Mouse (Mus musculus) gastrocnemius, adult 2 months (tissue): Measurements from ENCODE around the gene Pcbp4. TPM values are rescaled to one million over a fixed set of nuclear protein-coding genes. Genes with fewer than 3 reads are reported as not detected.

Experiments used
- DNase-seq: peaks from one replicate; pipeline ENCODE4 v3.0.0; 2022
- H3K27ac ChIP-seq: fragments of 200-600 bp; 2 replicates; pipeline ENCODE4 v1.8.1; 2022; ENCODE audit warnings: mild to moderate bottlenecking
- H3K4me3 ChIP-seq: fragments of 200-600 bp; 2 replicates; pipeline ENCODE4 v1.8.1; 2022; ENCODE audit warnings: mild to moderate bottlenecking, moderate library complexity
- CTCF ChIP-seq: fragments of 200-600 bp; IDR thresholded peaks from 2 replicates; pipeline ENCODE4 v1.8.1; 2022; ENCODE audit warnings: antibody characterized with exemption, mild to moderate bottlenecking, moderate library complexity
- intact Hi-C: fragments of 180-260 bp; cut with DNase I; formaldehyde crosslinking; loops from one replicate; pipeline ENCODE4 v1.15.1; 2025
- total RNA-seq, 2 experiments: library from RNA; stranded (reverse); gene quantifications; 2 replicates each; pipeline ENCODE4 v1.2.3; 2021

Pcbp4 gene
- total RNA-seq, 2 experiments from 2014 or later: 63.8 to 69.0 TPM

DNA sequence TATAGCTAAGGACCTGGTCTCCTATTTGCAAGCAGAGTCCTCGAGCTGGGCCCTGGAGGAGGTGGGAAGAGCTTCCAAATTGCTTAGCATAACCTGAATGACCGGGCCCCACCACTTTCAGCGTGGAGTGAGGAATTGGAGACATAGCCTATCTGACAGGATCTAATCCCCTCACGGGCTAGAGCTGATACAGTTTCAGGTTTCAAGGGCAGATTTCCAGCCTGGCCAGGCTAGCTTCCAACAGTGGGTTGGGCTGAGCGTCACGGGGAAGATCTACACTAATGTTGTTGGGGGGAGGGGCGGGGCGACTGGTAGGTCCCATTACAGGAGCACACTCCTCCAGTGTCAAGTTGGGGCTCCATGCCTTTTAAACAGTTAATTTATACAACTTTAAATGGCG is 2.4 kb upstream of the Pcbp4 start:
- no peak for TF ChIP-seq CTCF
- peak; percentile 85 for DNase-seq
- intact Hi-C loops: no loop called here
- H3K27ac ChIP-seq: peak overlapping the region; percentile 95
- H3K4me3 ChIP-seq: peak overlapping the region; percentile 67

DNA sequence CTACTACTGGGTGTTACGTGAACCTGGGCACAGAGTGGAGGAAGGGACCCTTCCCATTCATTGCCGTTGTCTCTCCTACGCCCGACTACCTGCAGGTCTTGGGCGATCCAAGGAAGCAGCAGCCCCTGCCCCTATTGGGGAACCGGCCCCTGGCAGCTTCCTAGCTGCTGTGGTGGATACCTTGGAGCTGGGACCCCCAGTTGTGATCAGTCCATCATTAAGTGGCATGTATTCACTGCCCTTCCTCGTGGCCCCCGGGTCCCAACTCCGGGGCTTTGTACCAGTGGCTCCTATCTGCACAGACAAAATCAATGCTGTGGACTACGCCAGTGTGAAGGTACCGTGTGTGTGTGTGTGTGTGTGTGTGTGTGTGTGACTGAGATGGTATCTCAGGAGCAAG is 1.8 kb upstream of the Pcbp4 start:
- H3K27ac ChIP-seq: peak overlapping the region; percentile 95
- TF ChIP-seq CTCF: no peak
- no peak for DNase-seq
- intact Hi-C loops: no loop called here
- peak overlapping the region; percentile 67 for H3K4me3 ChIP-seq

- no peak for TF ChIP-seq CTCF
- H3K4me3 ChIP-seq: no peak overlapping the region
- intact Hi-C loops: no loop called here
These were observed 1.2 kb upstream of the Pcbp4 start for GRCm38 (mm10) chr9:106451899-106452298.

GRCm38 (mm10) chr9:106452351-106452750 is 740 bp upstream of the Pcbp4 start:
- no peak for TF ChIP-seq CTCF
- peak overlapping the region; percentile 92 for H3K27ac ChIP-seq
- peak overlapping the region; percentile 79; the same call in 1 of the 2 replicates for H3K4me3 ChIP-seq
- intact Hi-C loops: no loop called here
- no peak for DNase-seq

More at GRCm38 (mm10) chr9:106451899-106452298, 1.2 kb upstream of the Pcbp4 start:
- H3K27ac ChIP-seq: peak overlapping the region; percentile 16; the same call in 1 of the 2 replicates
- DNase-seq: no peak

DNA sequence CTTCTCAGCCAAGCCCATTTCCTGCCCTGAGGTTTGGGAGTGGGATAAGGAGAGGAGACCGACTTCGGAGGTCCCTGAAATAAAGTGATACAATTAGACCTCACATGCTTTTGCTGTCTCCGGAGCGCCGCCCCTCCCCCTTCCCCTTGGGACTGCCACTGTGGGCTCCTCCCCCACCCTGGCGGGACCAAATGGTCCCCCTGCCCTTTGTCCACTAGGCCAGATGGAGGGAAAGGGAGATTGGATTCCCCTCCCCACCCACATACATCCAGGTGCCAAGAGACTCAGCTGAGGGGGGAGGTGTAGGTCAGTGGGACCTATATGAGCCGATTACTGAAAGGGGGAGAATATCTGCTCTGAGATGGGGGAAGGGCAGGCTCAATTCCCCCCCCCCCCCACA is 270 bp upstream of the Pcbp4 start:
- Histone ChIP-seq H3K27ac (peak overlapping the region; percentile 92), H3K4me3 (peak overlapping the region; percentile 79)
- intact Hi-C loops: no loop called here
- no peak for TF ChIP-seq CTCF
- peak; percentile 57 for DNase-seq

DNA sequence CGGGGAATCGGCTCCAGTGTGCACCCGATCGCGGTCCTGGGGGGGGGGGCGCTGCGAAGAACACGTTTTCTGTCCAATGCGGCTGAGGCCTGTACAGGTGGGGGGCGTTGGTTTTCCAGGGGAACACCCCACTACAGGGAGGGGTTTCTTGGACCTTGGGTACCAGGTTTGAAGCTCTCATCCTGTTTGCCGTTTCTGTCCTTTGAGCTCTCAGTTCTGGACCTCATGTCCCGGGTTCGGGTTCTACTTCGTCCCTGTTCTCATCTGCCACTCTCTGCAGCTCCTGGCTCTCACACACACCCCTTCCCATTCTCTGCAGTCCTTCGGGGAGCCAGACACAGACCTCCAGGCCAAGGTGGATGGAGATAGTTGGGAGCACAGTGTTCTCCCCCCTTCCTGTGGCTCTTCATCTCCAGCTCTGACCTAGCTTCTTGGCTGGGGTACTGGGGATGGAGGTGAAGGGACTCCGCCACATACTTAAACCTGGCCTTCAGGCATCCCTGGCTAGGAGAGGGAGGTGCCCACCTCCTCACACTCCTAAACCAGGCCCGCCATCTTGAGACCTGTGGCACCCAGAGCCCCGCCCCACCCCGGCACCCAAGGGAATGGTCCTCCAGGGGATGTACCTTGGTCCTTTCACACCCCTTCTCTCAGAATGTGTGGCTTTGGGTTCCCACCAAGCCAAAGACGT is 1.1 kb downstream of the Pcbp4 start:
- intact Hi-C loops: no loop called here
- no peak for TF ChIP-seq CTCF
- peak overlapping the region; percentile 79 for H3K4me3 ChIP-seq
- H3K27ac ChIP-seq: peak overlapping the region; percentile 92
- DNase-seq: no peak

GRCm38 (mm10) chr9:106454888-106455681 is 2.0 kb downstream of the Pcbp4 start:
- DNase-seq: no peak
- peak overlapping the region; percentile 79 for H3K4me3 ChIP-seq
- peak overlapping the region; percentile 92 for H3K27ac ChIP-seq
- intact Hi-C loops: no loop called here
- no peak for TF ChIP-seq CTCF

DNA sequence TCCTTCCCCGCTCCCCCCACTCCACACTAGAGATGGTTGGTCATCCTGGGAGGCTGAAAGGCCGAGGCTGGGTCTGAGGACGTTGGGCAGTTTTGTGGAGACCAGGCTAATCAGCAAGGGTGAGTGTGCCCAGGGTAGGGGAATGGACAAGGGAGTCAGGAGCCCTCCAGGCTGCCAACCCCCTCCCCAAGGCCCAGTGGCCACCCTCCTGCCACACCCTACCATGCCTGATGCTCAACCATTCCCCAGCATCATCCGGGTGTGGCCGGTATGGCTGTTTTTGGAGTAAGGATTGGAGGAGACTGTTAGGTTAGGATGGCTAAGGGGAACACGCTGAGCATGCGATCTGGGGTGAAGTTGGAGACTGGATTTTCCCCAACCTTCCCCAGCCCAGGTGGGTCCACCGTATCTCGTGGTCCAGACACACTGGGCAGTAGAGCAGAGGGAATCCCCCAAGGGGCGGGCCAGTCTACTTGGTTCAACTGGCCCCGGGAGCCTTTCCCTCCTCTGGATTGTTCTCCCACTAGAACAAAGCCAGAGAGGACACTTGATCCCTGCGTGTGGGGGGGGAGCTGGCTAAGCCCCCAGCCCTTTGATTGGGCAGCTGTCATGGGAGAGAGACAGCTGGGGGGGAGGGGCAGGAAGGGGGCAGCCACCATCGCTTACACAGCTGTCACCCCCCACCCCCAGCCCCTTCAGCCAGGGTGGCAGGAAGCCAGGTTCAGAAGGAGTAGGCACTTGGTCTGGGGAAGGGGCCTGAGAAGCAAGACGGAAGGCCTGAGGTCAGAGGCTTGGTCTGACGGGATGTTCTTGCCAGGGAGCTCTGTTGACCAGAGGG is 3.5 kb downstream of the Pcbp4 start:
- no peak for TF ChIP-seq CTCF
- intact Hi-C loops: no loop called here
- Histone ChIP-seq H3K4me3 (peak overlapping the region; percentile 79), H3K27ac (peak overlapping the region; percentile 92)
- DNase-seq: no peak

GRCm38 (mm10) chr9:106457163-106457559 is 4.1 kb downstream of the Pcbp4 start:
- TF ChIP-seq CTCF: no peak

DNA sequence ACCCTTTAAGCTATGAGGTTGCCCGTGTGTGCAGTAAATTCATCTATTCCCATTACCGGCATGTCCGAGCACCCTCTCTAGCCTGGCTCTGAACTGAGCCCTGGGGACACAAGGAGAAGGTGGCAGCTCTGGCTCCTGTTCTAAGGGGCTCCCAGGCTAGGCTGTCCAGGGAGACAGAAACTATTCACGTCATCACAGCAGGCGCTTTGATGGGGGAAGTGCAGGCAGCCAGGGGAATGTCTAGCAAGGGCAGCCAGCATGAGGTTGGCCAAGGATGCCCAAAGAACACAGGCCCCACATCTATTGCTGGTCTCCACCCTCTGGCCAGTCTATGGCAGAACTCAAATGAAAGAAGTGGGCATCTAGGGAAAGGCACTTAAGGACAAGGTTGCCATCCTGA is 4.8 kb downstream of the Pcbp4 start:
- H3K27ac ChIP-seq: peak overlapping the region; percentile 92
- intact Hi-C loops: no loop called here

More at GRCm38 (mm10) chr9:106457163-106457559, 4.1 kb downstream of the Pcbp4 start:
- intact Hi-C loops: no loop called here
- Histone ChIP-seq H3K27ac (peak overlapping the region; percentile 92), H3K4me3 (no peak overlapping the region)
- no peak for DNase-seq

DNA sequence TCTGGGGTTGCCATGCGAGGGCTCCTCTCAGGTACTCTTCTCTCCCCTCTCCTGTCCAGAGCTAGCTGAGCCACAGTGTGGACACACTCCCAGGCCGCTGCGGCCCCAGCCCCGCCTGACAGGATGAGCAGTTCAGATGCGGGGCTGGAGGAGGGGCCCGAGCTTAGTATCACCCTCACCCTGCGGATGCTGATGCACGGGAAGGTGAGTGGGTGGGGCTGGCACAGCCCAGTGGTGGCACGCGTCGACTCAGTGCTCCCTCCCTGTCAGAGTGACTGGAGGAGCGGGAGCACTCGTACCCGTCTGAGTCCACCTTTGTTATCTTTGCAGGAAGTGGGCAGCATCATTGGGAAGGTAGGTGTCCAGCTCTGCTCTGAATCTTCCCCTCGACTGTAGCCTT is 6.9 kb downstream of the Pcbp4 start:
- TF ChIP-seq CTCF: no peak
- DNase-seq: no peak
- Histone ChIP-seq H3K27ac (peak overlapping the region; percentile 28; the same call in 1 of the 2 replicates), H3K4me3 (no peak overlapping the region)
- intact Hi-C loops: no loop called here

More for the DNA sequence above, 4.8 kb downstream of the Pcbp4 start:
- no peak overlapping the region for H3K4me3 ChIP-seq
- DNase-seq: peak; percentile 55
- no peak for TF ChIP-seq CTCF

GRCm38 (mm10) chr9:106460401-106461025 is 7.4 kb downstream of the Pcbp4 start:
- no peak overlapping the region for H3K4me3 ChIP-seq
- H3K27ac ChIP-seq: peak overlapping the region; percentile 28; the same call in 1 of the 2 replicates
- DNase-seq: peak; percentile 59
- no peak for TF ChIP-seq CTCF
- intact Hi-C loops: no loop called here
